Mouse (Mus musculus): ENCODE measurements at regions not wholly inside any gene's neighbourhood (a gene's known extent, or its start where the extent isn't known, plus 50 kb on each side); places are given as distances from the start of the nearest gene placed in this dataset.
"Not testable (repeated sequence)": the region's sequence is repeated elsewhere in the genome, so short reads cannot be mapped to it uniquely, and the experiment has no call there.

GRCm38 (mm10) chr16:42412031-42412430 is 71.6 kb upstream of the Gap43 start:
- not testable (repeated sequence) for H3K9me3 ChIP-seq (replicated peaks; ENCODE audit: control insufficient read depth, low read length); H3K4me3 ChIP-seq (ENCODE audit: low read depth, low read length); H3K27me3 ChIP-seq (ENCODE audit: control insufficient read depth, insufficient read depth, low read depth, low read length); H3K4me1 ChIP-seq (ENCODE audit: control insufficient read depth, low read depth, low read length); H3K4me2 ChIP-seq (ENCODE audit: low read depth, low read length); H3K36me3 ChIP-seq (ENCODE audit: control insufficient read depth, insufficient read depth); ATAC-seq (ENCODE audit: low read depth); H3K27ac ChIP-seq (ENCODE audit: low read length); H3K9ac ChIP-seq (ENCODE audit: low read depth, low read length)

GRCm38 (mm10) chr16:42396596-42396995 is 56.1 kb upstream of the Gap43 start:
- Histone ChIP-seq H3K9ac (ENCODE audit: low read depth, low read length) (no peak overlapping the region), H3K4me3 (ENCODE audit: low read depth, low read length) (no peak overlapping the region), H3K4me1 (ENCODE audit: control insufficient read depth, low read depth, low read length) (no peaks in the 10 kb centered on the region), H3K27me3 (ENCODE audit: control insufficient read depth, insufficient read depth, low read depth, low read length) (no peaks in the 10 kb centered on the region), H3K36me3 (ENCODE audit: control insufficient read depth, insufficient read depth) (no peaks in the 10 kb centered on the region), H3K9me3 (replicated peaks; ENCODE audit: control insufficient read depth, low read length) (no peaks in the 10 kb centered on the region), H3K27ac (ENCODE audit: low read length) (no peak overlapping the region), H3K4me2 (ENCODE audit: low read depth, low read length) (no peak overlapping the region)
- 81% methylated on average over 1 of the region's 1 CpGs for WGBS (ENCODE audit: insufficient replicate concordance)
- no peak for ATAC-seq (ENCODE audit: low read depth)
